Mouse (Mus musculus): Measurements from ENCODE around the gene Rps19. TPM values are rescaled to one million over a fixed set of nuclear protein-coding genes. Genes with fewer than 3 reads are reported as not detected.

Gene Rps19
- polyA plus RNA-seq, 1 experiment from 2014 or later: 3,555 TPM

DNA sequence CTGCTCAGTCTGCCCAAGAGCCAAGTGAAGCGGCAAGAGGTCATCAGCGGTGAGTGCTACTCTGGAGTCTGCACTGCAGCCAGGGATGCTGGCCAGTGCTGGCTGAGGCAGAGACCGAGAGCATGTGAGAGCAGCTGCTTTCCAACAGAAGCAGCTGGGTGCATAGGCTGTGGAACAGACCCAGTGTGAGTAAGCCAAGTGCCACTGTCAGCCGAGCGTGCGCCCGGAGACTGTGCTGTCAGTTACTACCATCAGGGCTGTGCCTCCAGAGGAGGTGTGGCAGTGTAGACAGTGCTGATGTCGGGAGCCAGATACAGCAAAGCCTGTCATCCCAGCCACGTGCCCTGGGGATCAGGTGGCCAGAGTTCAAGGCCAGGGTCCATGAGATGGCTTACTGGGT lies 35.6 kb downstream of the Rps19 start:
- H3K36me3 ChIP-seq (ENCODE audit: control insufficient read depth, insufficient read depth, low read length): peaks cover 79% of the 10 kb centered on the region
- H3K9me3 ChIP-seq (ENCODE audit: control insufficient read depth, low read length): no peaks in the 10 kb centered on the region
- H3K4me2 ChIP-seq (ENCODE audit: low read length): no peak overlapping the region
- ATAC-seq (replicated peaks; ENCODE audit: low FRiP score, low TSS enrichment, low read depth) (no peak), DNase-seq (ENCODE audit: low spot score) (no peak)
- H3K27me3 ChIP-seq (replicated peaks; ENCODE audit: control insufficient read depth, insufficient read depth, low read length): no peaks in the 10 kb centered on the region
- H3K27ac ChIP-seq (ENCODE audit: low read depth): no peak overlapping the region
- H3K4me3 ChIP-seq (ENCODE audit: low read depth, low read length): no peak overlapping the region
- H3K9ac ChIP-seq (ENCODE audit: low read length): no peak overlapping the region
- 91% methylated on average over 9 of the region's 9 CpGs for whole genome bisulfite sequencing
- H3K4me1 ChIP-seq (replicated peaks; ENCODE audit: control insufficient read depth, insufficient read depth, low read length): no peaks in the 10 kb centered on the region

- H3K4me2 ChIP-seq (ENCODE audit: low read length): no peak overlapping the region
- H3K27me3 ChIP-seq (replicated peaks; ENCODE audit: control insufficient read depth, insufficient read depth, low read length): peaks cover 69% of the 10 kb centered on the region
- no peaks in the 10 kb centered on the region for H3K9me3 ChIP-seq (ENCODE audit: control insufficient read depth, low read length)
- no peaks in the 10 kb centered on the region; the same call in 1 of the 2 replicates for H3K4me1 ChIP-seq (replicated peaks; ENCODE audit: control insufficient read depth, insufficient read depth, low read length)
- no peak overlapping the region for H3K4me3 ChIP-seq (ENCODE audit: low read depth, low read length)
- ATAC-seq (replicated peaks; ENCODE audit: low FRiP score, low TSS enrichment, low read depth): no peak
- no peak for DNase-seq (ENCODE audit: low spot score)
- H3K27ac ChIP-seq (ENCODE audit: low read depth): no peak overlapping the region
- H3K9ac ChIP-seq (ENCODE audit: low read length): no peak overlapping the region
- WGBS: 61% methylated on average over 6 of the region's 6 CpGs
- H3K36me3 ChIP-seq (ENCODE audit: control insufficient read depth, insufficient read depth, low read length): peaks cover 22% of the 10 kb centered on the region
These were observed 46.3 kb downstream of the Rps19 start for GRCm38 (mm10) chr7:24930475-24930874.

GRCm38 (mm10) chr7:24931651-24932050 lies 47.5 kb downstream of the Rps19 start:
- H3K4me1 ChIP-seq (replicated peaks; ENCODE audit: control insufficient read depth, insufficient read depth, low read length): no peaks in the 10 kb centered on the region; the same call in 1 of the 2 replicates
- H3K4me2 ChIP-seq (ENCODE audit: low read length): no peak overlapping the region
- H3K27ac ChIP-seq (ENCODE audit: low read depth): no peak overlapping the region
- 0% methylated on average over 14 of the region's 15 CpGs for WGBS
- H3K9me3 ChIP-seq (ENCODE audit: control insufficient read depth, low read length): no peaks in the 10 kb centered on the region
- H3K27me3 ChIP-seq (replicated peaks; ENCODE audit: control insufficient read depth, insufficient read depth, low read length): peaks cover 81% of the 10 kb centered on the region
- H3K36me3 ChIP-seq (ENCODE audit: control insufficient read depth, insufficient read depth, low read length): peaks cover 11% of the 10 kb centered on the region
- DNase-seq (ENCODE audit: low spot score) (no peak), ATAC-seq (replicated peaks; ENCODE audit: low FRiP score, low TSS enrichment, low read depth) (no peak)
- no peak overlapping the region for H3K4me3 ChIP-seq (ENCODE audit: low read depth, low read length)
- H3K9ac ChIP-seq (ENCODE audit: low read length): no peak overlapping the region

Other genes with a start within 250 kb of the Rps19 start
- 0.50 and 0.77 TPM in 2 replicates for gene Lypd3, start 247.8 kb upstream of the Rps19 start, polyA plus RNA-seq (2014; fragmentation: Nextera tagmentation; extraction: Ambion mirVana)
- gene Tex101, start 207.7 kb upstream of the Rps19 start, polyA plus RNA-seq (2014; fragmentation: Nextera tagmentation; extraction: Ambion mirVana): not detected in 2 replicates
- gene BC049730, start 175.1 kb upstream of the Rps19 start, polyA plus RNA-seq (2014; fragmentation: Nextera tagmentation; extraction: Ambion mirVana): not detected in 2 replicates
- gene Gm4763, start 157.5 kb upstream of the Rps19 start, polyA plus RNA-seq (2014; fragmentation: Nextera tagmentation; extraction: Ambion mirVana): not detected in 2 replicates
- gene Cd177, start 124.1 kb upstream of the Rps19 start, polyA plus RNA-seq (2014; fragmentation: Nextera tagmentation; extraction: Ambion mirVana): 0.11 and 0.50 TPM in 2 replicates
- not detected in 2 replicates for gene Ceacam10, start 107.2 kb upstream of the Rps19 start, polyA plus RNA-seq (2014; fragmentation: Nextera tagmentation; extraction: Ambion mirVana)
- 14.2 and 16.7 TPM in 2 replicates for gene Gm9844, start 22.2 kb upstream of the Rps19 start, polyA plus RNA-seq (2014; fragmentation: Nextera tagmentation; extraction: Ambion mirVana)
- not detected in 2 replicates for gene Lypd4, start 14.4 kb upstream of the Rps19 start, polyA plus RNA-seq (2014; fragmentation: Nextera tagmentation; extraction: Ambion mirVana)
- gene Dmrtc2, start 14.3 kb upstream of the Rps19 start, polyA plus RNA-seq (2014; fragmentation: Nextera tagmentation; extraction: Ambion mirVana): not detected in 2 replicates
- gene Cd79a, start 13.0 kb downstream of the Rps19 start, polyA plus RNA-seq (2014; fragmentation: Nextera tagmentation; extraction: Ambion mirVana): 0.28 and 0.32 TPM in 2 replicates
- gene Arhgef1, start 18.5 kb downstream of the Rps19 start, polyA plus RNA-seq (2014; fragmentation: Nextera tagmentation; extraction: Ambion mirVana): 80.6 and 85.3 TPM in 2 replicates
- not detected in 2 replicates for gene Gm4881, start 60.1 kb downstream of the Rps19 start, polyA plus RNA-seq (2014; fragmentation: Nextera tagmentation; extraction: Ambion mirVana)
- gene Rabac1, start 88.4 kb downstream of the Rps19 start, polyA plus RNA-seq (2014; fragmentation: Nextera tagmentation; extraction: Ambion mirVana): 164 TPM in 2 replicates
- 3.5 and 4.1 TPM in 2 replicates for gene Atp1a3, start 121.6 kb downstream of the Rps19 start, polyA plus RNA-seq (2014; fragmentation: Nextera tagmentation; extraction: Ambion mirVana)
- gene Grik5, start 188.0 kb downstream of the Rps19 start, polyA plus RNA-seq (2014; fragmentation: Nextera tagmentation; extraction: Ambion mirVana): 7.0 and 8.8 TPM in 2 replicates
- gene Zfp574, start 188.2 kb downstream of the Rps19 start, polyA plus RNA-seq (2014; fragmentation: Nextera tagmentation; extraction: Ambion mirVana): 21.9 and 24.8 TPM in 2 replicates